Mouse (Mus musculus) adrenal gland, postnatal 25 days (tissue): Measurements from ENCODE around the gene Dlec1. TPM values are rescaled to one million over a fixed set of nuclear protein-coding genes. Genes with fewer than 3 reads are reported as not detected.

Source experiments
- DNase-seq: peaks from one replicate; pipeline ENCODE4 v3.0.0; 2021; ENCODE audit warnings: mixed read lengths
- total RNA-seq: library from RNA; stranded (reverse); gene quantifications from 2 replicates; pipeline ENCODE4 v1.2.3, GENCODE M21; 2021

The Dlec1 gene
- total RNA-seq, 1 experiment from 2014 or later: 3.0 TPM

- no peak for DNase-seq
Observed at GRCm38 (mm10) chr9:119143372-119143771, 41.1 kb downstream of the Dlec1 start.

DNA sequence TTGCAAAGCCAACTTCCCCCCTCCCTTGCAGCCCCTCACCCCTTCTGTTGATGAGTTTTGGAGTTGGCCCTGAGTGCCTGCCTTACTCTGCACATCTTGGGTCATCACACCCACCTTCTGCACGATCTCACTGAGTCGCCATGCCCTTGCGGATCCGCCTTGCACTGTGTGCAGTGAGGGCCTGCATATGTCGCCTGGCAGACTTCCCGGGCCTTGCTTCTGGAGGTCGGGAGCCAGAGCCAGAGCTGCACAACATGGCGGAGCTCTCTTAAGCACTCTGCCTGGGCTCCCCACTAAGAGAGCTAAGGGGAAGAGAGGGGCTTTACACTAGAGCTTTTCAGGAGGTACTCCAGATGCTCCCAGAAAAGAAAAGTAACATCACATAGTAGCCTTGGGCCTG lies 42.4 kb downstream of the Dlec1 start:
- DNase-seq: peak; percentile 24

GRCm38 (mm10) chr9:119145137-119145536 lies 42.9 kb downstream of the Dlec1 start:
- no peak for DNase-seq

- no peak for DNase-seq
Observed at GRCm38 (mm10) chr9:119145638-119146037, 43.4 kb downstream of the Dlec1 start.

GRCm38 (mm10) chr9:119146098-119146770 lies 44.0 kb downstream of the Dlec1 start:
- DNase-seq: no peak

DNA sequence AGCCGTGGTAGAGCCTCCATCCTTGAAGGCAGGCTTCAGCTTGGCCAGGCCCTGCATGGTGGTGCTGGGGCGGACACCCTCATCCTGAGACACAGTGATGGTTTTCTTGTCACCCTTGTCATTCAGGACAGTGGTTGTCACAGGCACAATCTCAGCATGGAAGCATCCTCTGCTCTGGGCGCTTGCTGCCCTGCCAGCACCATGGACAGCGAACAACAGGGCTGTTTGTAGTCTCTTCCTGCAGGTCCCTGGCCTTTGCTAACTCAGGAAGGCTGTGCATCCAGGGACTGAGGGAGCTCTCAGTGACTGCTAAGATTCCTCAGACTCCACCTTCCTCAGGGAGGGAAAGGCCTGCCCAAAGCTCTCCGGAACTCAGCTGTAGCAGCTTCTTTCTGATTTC lies 47.3 kb downstream of the Dlec1 start:
- DNase-seq: peak; percentile 64

DNA sequence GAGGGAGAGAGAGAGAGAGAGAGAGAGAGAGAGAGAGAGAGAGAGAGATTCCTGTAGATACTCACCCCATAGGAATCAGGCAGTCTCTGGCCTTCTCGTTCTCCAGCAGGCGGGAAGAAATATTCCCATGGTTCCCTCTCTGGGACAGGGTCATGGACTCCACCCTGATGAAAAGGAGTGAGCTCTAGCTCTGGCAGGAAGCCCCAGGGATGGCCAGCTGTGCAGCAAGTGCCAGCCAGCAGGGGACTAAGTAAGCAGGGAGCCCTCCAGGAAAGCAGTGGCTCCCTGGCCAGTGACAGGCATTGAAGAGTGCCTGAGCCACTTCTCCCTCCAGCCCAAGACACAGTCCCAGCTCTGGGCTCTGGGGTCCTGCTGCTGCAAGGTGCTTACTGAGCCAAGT lies 49.5 kb downstream of the Dlec1 start:
- DNase-seq: no peak

DNA sequence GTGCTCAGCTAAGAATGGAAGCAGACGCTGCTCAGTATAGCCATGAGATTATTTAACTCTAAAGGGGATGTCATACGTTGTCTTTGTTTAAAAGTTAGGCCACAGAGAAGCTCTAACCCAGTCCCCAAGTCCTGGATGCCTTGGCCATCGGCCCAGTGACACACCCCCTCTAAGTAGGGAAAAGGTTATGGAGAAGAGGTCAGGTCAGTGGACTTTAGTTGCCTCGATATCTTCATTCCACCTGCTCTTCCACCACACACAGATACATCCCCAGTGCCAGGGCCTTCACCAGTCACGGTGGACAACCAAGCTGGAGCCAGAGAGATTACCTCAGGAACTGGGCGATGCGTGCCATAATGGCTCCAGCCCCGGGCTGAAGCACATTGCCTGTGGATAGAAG lies 53.1 kb downstream of the Dlec1 start:
- no peak for DNase-seq

- peak; percentile 24 for DNase-seq
Observed at GRCm38 (mm10) chr9:119155826-119156225, 53.5 kb downstream of the Dlec1 start.

- DNase-seq: peak; percentile 82
Observed at GRCm38 (mm10) chr9:119156278-119157201, 54.3 kb downstream of the Dlec1 start, which contains the start of gene Acaa1b. Gene Acaa1b, minus strand, starts transcription at chr9:119157093.

GRCm38 (mm10) chr9:119158861-119159260 lies 56.6 kb downstream of the Dlec1 start, which contains the start of gene Gm47289:
Gene Gm47289, plus strand, starts transcription at chr9:119159161.
- DNase-seq: no peak

DNA sequence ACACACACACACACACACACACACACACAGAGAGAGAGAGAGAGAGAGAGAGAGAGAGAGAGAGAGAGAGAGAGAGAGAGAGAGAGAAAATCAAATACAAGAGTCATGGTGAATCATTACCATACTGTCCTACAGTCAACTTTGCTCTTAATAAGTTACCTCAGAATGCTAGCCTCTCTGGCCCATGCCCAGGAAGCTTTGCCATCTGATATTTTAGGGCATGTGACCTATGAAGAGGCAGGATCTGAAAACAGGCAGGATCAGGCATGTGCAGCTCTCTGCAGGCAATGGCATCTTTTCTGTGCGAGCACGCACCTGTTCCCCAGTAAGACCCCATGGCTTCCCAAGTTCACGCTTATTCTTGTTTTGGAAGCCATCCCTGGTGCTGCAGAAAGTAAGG lies 58.4 kb downstream of the Dlec1 start:
- no peak for DNase-seq

DNA sequence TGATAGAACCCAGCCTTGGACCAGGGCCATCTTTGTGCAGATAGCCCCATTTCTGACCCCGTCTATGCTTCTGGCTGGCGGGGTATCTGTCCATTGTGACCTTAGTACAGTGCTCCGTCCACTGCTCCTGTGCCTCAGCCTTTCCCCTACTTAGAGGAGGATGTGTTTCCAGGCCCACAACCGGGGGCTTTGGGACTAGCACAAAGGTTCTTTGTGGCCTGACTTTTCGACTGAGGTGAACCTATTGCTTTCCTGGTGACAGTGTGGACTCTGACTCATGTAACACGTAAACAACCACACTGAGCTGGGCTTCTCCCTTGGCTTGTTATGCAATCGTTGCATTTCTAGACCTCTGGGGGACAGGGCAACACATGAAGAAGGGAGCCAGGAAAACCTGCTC lies 62.5 kb downstream of the Dlec1 start:
- no peak for DNase-seq

DNA sequence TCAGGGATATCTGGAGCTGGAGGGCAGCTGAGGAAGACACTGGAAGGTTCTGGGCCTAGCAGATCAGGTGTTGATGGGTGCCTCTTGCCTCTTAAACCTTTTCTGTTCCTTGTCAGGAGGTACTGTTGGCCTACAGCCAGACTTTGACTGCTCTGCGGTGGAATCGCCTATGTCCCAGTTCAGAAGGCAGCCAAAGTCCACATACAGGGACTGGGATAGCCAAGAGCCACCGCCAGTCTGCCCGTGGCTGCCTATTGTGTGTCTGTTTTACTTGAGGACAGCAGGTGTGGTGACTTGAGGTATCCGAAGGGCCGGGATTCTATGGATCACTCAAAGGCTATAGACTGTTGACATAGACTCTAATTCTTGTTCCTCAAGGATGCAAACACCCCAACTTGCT lies 63.3 kb downstream of the Dlec1 start:
- no peak for DNase-seq

- DNase-seq: no peak
Observed at GRCm38 (mm10) chr9:119167608-119168007, 65.3 kb downstream of the Dlec1 start.

- DNase-seq: no peak
Observed at GRCm38 (mm10) chr9:119179292-119179691, 77.0 kb downstream of the Dlec1 start.

DNA sequence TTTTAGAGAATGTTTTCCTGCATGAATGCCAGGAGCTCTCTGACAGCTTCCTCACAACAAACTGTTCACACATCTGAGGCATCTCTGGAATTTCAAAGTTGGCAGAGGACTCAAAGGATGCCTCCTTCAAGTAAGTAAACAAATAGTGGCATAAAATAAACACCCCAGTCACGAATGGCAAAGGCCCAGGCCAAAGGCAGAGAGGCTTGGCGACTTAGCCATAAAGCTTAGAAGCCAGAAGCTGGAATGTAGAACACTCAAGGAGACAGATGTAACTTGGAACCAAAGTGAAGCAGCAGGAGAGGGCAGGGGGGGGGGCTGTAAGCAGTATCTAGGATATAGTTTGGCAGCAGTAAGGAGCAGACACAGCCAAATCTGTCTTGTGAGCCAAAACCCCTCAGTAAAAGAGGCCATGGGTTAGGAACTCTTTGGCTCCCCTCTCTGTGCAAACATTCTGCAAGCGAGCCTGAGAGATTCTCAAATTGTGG lies 79.0 kb downstream of the Dlec1 start:
- no peak for DNase-seq

GRCm38 (mm10) chr9:119192202-119192990 lies 90.1 kb downstream of the Dlec1 start:
- DNase-seq: peak; percentile 35
